In the genomic region with DNA sequence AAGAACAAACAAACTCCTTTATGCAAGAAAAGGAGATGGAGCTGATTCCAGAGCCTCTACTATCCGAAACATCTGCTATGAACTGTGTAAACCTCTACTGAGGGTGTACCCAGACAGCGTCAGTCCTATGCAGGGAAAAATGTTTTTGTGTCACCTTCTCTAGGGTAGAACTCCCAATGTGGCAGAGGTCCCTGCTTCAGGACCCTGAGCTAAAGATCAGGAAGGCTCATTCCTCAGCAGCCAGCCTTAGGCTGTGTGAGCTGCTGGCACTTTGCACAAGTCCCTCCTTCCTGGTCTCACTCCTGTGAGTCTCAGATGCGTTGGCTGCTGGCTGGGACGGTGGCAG, we compare ENCODE assay signal across 10 mouse cellular contexts. TPM values are rescaled to one million over a fixed set of nuclear protein-coding genes. Genes with fewer than 3 reads are reported as not detected.
DNase-seq lines count a peak whose midpoint lies in the region; ATAC-seq and TF ChIP-seq lines count a peak whose summit lies in the region.
"Had no signal": no experiment of that assay in that cellular context is flagged by ENCODE, and none has a peak within 500 bp of the region (broad histone marks: within the 10 kb centered on the region; RNA-seq: fewer than 3 reads in every experiment).

No protein-coding gene starts in this region.

- H3K4me1 ChIP-seq in heart, embryonic 10.5 days = 0 out of 2 replicates have a peak, but pooled peaks cover 4% of the 10 kb centered on the region
- H3K4me1 ChIP-seq in lung, postnatal 0 days (ENCODE audit: insufficient read depth, low read depth, low read length) = no peaks in the 10 kb centered on the region
- no peaks in the 10 kb centered on the region for H3K4me1 ChIP-seq in hindbrain, embryonic 16.5 days (ENCODE audit: control insufficient read depth, insufficient read depth, low read depth, low read length)
- no peaks in the 10 kb centered on the region for H3K4me1 ChIP-seq in stomach, embryonic 16.5 days (ENCODE audit: control insufficient read depth, insufficient read depth, low read length)
- H3K4me1 ChIP-seq: heart, embryonic 15.5 days; limb, embryonic 10.5 days had no signal

- peak; percentile 72 for DNase-seq in heart, embryonic 10.5 days (ENCODE audit: low spot score)
- no peak for DNase-seq in heart, postnatal 4 days
- DNase-seq in lung, postnatal 0 days (ENCODE audit: low spot score) = no peak
- no peak for DNase-seq in lung, postnatal 25 days (ENCODE audit: low spot score)
- no peak for DNase-seq in thymus, postnatal 10 days (ENCODE audit: low spot score in 2 of 2)

- no peak overlapping the region for H3K4me3 ChIP-seq in heart, embryonic 10.5 days
- H3K4me3 ChIP-seq in lung, postnatal 0 days (ENCODE audit: low read depth, low read length) = no peak overlapping the region
- no peak overlapping the region for H3K4me3 ChIP-seq in hindbrain, embryonic 16.5 days (ENCODE audit: low read length)
- no peak overlapping the region for H3K4me3 ChIP-seq in stomach, embryonic 16.5 days (replicated peaks; ENCODE audit: low read length)
- H3K4me3 ChIP-seq: heart, embryonic 15.5 days; limb, embryonic 10.5 days; myocyte had no signal

- no peaks in the 10 kb centered on the region for H3K9me3 ChIP-seq in heart, embryonic 10.5 days
- no peaks in the 10 kb centered on the region for H3K9me3 ChIP-seq in lung, postnatal 0 days (ENCODE audit: low read length)
- no peaks in the 10 kb centered on the region for H3K9me3 ChIP-seq in hindbrain, embryonic 16.5 days (ENCODE audit: control insufficient read depth, low read length)
- no peaks in the 10 kb centered on the region for H3K9me3 ChIP-seq in stomach, embryonic 16.5 days (replicated peaks; ENCODE audit: control insufficient read depth, low read length)
- H3K9me3 ChIP-seq: heart, embryonic 15.5 days; limb, embryonic 10.5 days had no signal

- H3K4me2 ChIP-seq in lung, postnatal 0 days (replicated peaks; ENCODE audit: low read depth, low read length) = no peak overlapping the region
- no peak overlapping the region for H3K4me2 ChIP-seq in hindbrain, embryonic 16.5 days (ENCODE audit: low read length)
- H3K4me2 ChIP-seq in stomach, embryonic 16.5 days (ENCODE audit: low read depth, low read length) = no peak overlapping the region
- H3K4me2 ChIP-seq: heart, embryonic 15.5 days had no signal

- no peak overlapping the region for H3K9ac ChIP-seq in lung, postnatal 0 days (replicated peaks; ENCODE audit: low read depth)
- H3K9ac ChIP-seq in hindbrain, embryonic 16.5 days (ENCODE audit: low read depth, low read length) = no peak overlapping the region
- H3K9ac ChIP-seq in stomach, embryonic 16.5 days (ENCODE audit: low read length) = 0 out of 2 replicates have a peak overlapping the region, but pooled peaks have one; percentile 29
- H3K9ac ChIP-seq: heart, embryonic 15.5 days had no signal

- WGBS in heart, embryonic 10.5 days = 85% methylated on average over 4 of the region's 4 CpGs
- 81% methylated on average over 4 of the region's 4 CpGs for WGBS in lung, postnatal 0 days
- WGBS in hindbrain, embryonic 16.5 days = 78% methylated on average over 4 of the region's 4 CpGs
- WGBS in stomach, embryonic 16.5 days = 84% methylated on average over 4 of the region's 4 CpGs

- no peak for TF ChIP-seq CTCF in lung, postnatal 0 days (IDR thresholded peaks at IDR 0.05)

- ATAC-seq in lung, postnatal 0 days = 0 out of 2 replicates have a peak, but pooled peaks have one; percentile 14
- peak; percentile 38; the same call in 1 of the 2 replicates for ATAC-seq in hindbrain, embryonic 16.5 days
- no peak for ATAC-seq in stomach, embryonic 16.5 days (ENCODE audit: insufficient read depth, low FRiP score)

- H3K27ac ChIP-seq in heart, embryonic 10.5 days = 0 out of 2 replicates have a peak overlapping the region, but pooled peaks have one; percentile 2
- H3K27ac ChIP-seq in lung, postnatal 0 days (ENCODE audit: low read length) = no peak overlapping the region
- no peak overlapping the region for H3K27ac ChIP-seq in hindbrain, embryonic 16.5 days (ENCODE audit: low read depth, low read length)
- H3K27ac ChIP-seq in stomach, embryonic 16.5 days (ENCODE audit: low read length) = no peak overlapping the region
- H3K27ac ChIP-seq: heart, embryonic 15.5 days; limb, embryonic 10.5 days had no signal

- H3K36me3 ChIP-seq in heart, embryonic 10.5 days = peaks cover 52% of the 10 kb centered on the region
- H3K36me3 ChIP-seq in lung, postnatal 0 days (ENCODE audit: insufficient read depth, low read length) = peaks cover 4% of the 10 kb centered on the region; the same call in 1 of the 2 replicates
- peaks cover 15% of the 10 kb centered on the region for H3K36me3 ChIP-seq in hindbrain, embryonic 16.5 days (ENCODE audit: control insufficient read depth, insufficient read depth, low read length)
- peaks cover 5% of the 10 kb centered on the region; the same call in 1 of the 2 replicates for H3K36me3 ChIP-seq in stomach, embryonic 16.5 days (ENCODE audit: control insufficient read depth, insufficient read depth, low read length)

- H3K27me3 ChIP-seq in heart, embryonic 10.5 days (ENCODE audit: insufficient read depth, poor library complexity, severe bottlenecking) = no peaks in the 10 kb centered on the region
- H3K27me3 ChIP-seq in lung, postnatal 0 days (replicated peaks; ENCODE audit: insufficient read depth, low read length) = no peaks in the 10 kb centered on the region
- no peaks in the 10 kb centered on the region for H3K27me3 ChIP-seq in hindbrain, embryonic 16.5 days (replicated peaks; ENCODE audit: control insufficient read depth, insufficient read depth, low read length)
- no peaks in the 10 kb centered on the region for H3K27me3 ChIP-seq in stomach, embryonic 16.5 days (ENCODE audit: control insufficient read depth, insufficient read depth, low read length)
- H3K27me3 ChIP-seq: heart, embryonic 15.5 days had no signal

- TF ChIP-seq EP300 in lung, postnatal 0 days (IDR thresholded peaks at IDR 0.05) = no peak

RNA-seq across cellular contexts. Expression of a gene that starts 14.1 kb away (rescaled TPM):
- polyA plus RNA-seq in heart, embryonic 10.5 days (2016; fragmentation: Nextera tagmentation; extraction: Ambion mirVana) = 40.5 and 45.3 TPM in 2 replicates
- total RNA-seq in heart, postnatal 4 days (2021) = 10 to 100 TPM; 36.5 to 36.6 TPM
- polyA plus RNA-seq in lung, postnatal 0 days (2015; fragmentation: Nextera tagmentation; extraction: Ambion mirVana) = 15.6 and 20.2 TPM in 2 replicates
- 54.4 and 56.7 TPM in 2 replicates for polyA plus RNA-seq in hindbrain, embryonic 16.5 days (2015; fragmentation: Nextera tagmentation; extraction: Ambion mirVana)
- 54.0 and 60.5 TPM in 2 replicates for polyA plus RNA-seq in stomach, embryonic 16.5 days (2015; fragmentation: Nextera tagmentation; extraction: Ambion mirVana)

RNA-seq across cellular contexts. Expression of a gene that starts 36.4 kb away (rescaled TPM):
- polyA plus RNA-seq in heart, embryonic 10.5 days (2016; fragmentation: Nextera tagmentation; extraction: Ambion mirVana) = 79.5 and 79.9 TPM in 2 replicates
- total RNA-seq in heart, postnatal 4 days (2021) = 10 to 100 TPM; 61.1 to 61.4 TPM
- polyA plus RNA-seq in lung, postnatal 0 days (2015; fragmentation: Nextera tagmentation; extraction: Ambion mirVana) = 42.6 and 45.5 TPM in 2 replicates
- 118 and 136 TPM in 2 replicates for polyA plus RNA-seq in hindbrain, embryonic 16.5 days (2015; fragmentation: Nextera tagmentation; extraction: Ambion mirVana)
- polyA plus RNA-seq in stomach, embryonic 16.5 days (2015; fragmentation: Nextera tagmentation; extraction: Ambion mirVana) = 86.0 and 91.0 TPM in 2 replicates

RNA-seq across cellular contexts. Expression of a gene that starts 50.5 kb away (rescaled TPM):
- polyA plus RNA-seq in heart, embryonic 10.5 days (2016; fragmentation: Nextera tagmentation; extraction: Ambion mirVana) = 69.0 and 70.8 TPM in 2 replicates
- total RNA-seq in heart, postnatal 4 days (2021) = 10 to 100 TPM; 37.2 to 38.0 TPM
- polyA plus RNA-seq in lung, postnatal 0 days (2015; fragmentation: Nextera tagmentation; extraction: Ambion mirVana) = 100 and 107 TPM in 2 replicates
- polyA plus RNA-seq in hindbrain, embryonic 16.5 days (2015; fragmentation: Nextera tagmentation; extraction: Ambion mirVana) = 68.3 and 71.0 TPM in 2 replicates
- polyA plus RNA-seq in stomach, embryonic 16.5 days (2015; fragmentation: Nextera tagmentation; extraction: Ambion mirVana) = 67.4 and 69.6 TPM in 2 replicates

RNA-seq across cellular contexts. Expression of a gene that starts 50.6 kb away (rescaled TPM):
- 73.2 and 74.5 TPM in 2 replicates for polyA plus RNA-seq in heart, embryonic 10.5 days (2016; fragmentation: Nextera tagmentation; extraction: Ambion mirVana)
- 10 to 100 TPM; 49.6 to 52.4 TPM for total RNA-seq in heart, postnatal 4 days (2021)
- 48.0 and 50.5 TPM in 2 replicates for polyA plus RNA-seq in lung, postnatal 0 days (2015; fragmentation: Nextera tagmentation; extraction: Ambion mirVana)
- polyA plus RNA-seq in hindbrain, embryonic 16.5 days (2015; fragmentation: Nextera tagmentation; extraction: Ambion mirVana) = 72.4 and 75.8 TPM in 2 replicates
- polyA plus RNA-seq in stomach, embryonic 16.5 days (2015; fragmentation: Nextera tagmentation; extraction: Ambion mirVana) = 62.4 and 63.1 TPM in 2 replicates

RNA-seq across cellular contexts. Expression of a gene that starts 58.4 kb away (rescaled TPM):
- 23.1 and 38.2 TPM in 2 replicates for polyA plus RNA-seq in heart, embryonic 10.5 days (2016; fragmentation: Nextera tagmentation; extraction: Ambion mirVana)
- 100 to 1,000 TPM; 229 to 230 TPM for total RNA-seq in heart, postnatal 4 days (2021)
- polyA plus RNA-seq in lung, postnatal 0 days (2015; fragmentation: Nextera tagmentation; extraction: Ambion mirVana) = 45.1 and 49.6 TPM in 2 replicates
- 23.0 and 24.7 TPM in 2 replicates for polyA plus RNA-seq in hindbrain, embryonic 16.5 days (2015; fragmentation: Nextera tagmentation; extraction: Ambion mirVana)
- polyA plus RNA-seq in stomach, embryonic 16.5 days (2015; fragmentation: Nextera tagmentation; extraction: Ambion mirVana) = 39.1 and 40.3 TPM in 2 replicates
